Mouse (Mus musculus) olfactory bulb, adult 2 months (tissue): ENCODE data around the gene Sgca. TPM values are rescaled to one million over a fixed set of nuclear protein-coding genes. Genes with fewer than 3 reads are reported as not detected.

ENCODE experiments used
- H3K27ac ChIP-seq: fragments of 200-500 bp; 2 replicates; pipeline ENCODE4 v1.5.1; 2012; ENCODE audit warnings: low read depth, low read length; ENCODE audit not compliant: insufficient read depth
- H3K4me1 ChIP-seq: fragments of 200-500 bp; 2 replicates; pipeline ENCODE4 v1.6.1; 2012; ENCODE audit warnings: low read length; ENCODE audit not compliant: control insufficient read depth, insufficient read depth
- H3K4me3 ChIP-seq: fragments of 200-500 bp; 2 replicates; pipeline ENCODE4 v1.5.1; 2012; ENCODE audit warnings: mild to moderate bottlenecking, low read depth, low read length, moderate library complexity; ENCODE audit not compliant: insufficient read depth
- CTCF ChIP-seq: fragments of 200-500 bp; IDR thresholded peaks from 2 replicates; pipeline ENCODE4 v1.5.1; 2012; ENCODE audit warnings: low read depth, mild to moderate bottlenecking, low read length, moderate library complexity; ENCODE audit not compliant: insufficient read depth
- POLR2A ChIP-seq: fragments of 200-500 bp; IDR thresholded peaks from 2 replicates; pipeline ENCODE4 v1.6.1; 2012; ENCODE audit warnings: mild to moderate bottlenecking, low read depth, low read length, moderate library complexity; ENCODE audit not compliant: insufficient read depth
- WGBS: fragments of 180-500 bp; shearing (Covaris S2); methylation state at CpG from one replicate; pipeline ENCODE4 v1.1.7; 2018; 5-methylcytosine and 5-hydroxymethylcytosine counted together
- polyA plus RNA-seq: library from polyadenylated mRNA; stranded (reverse); fragments of >200 nt; gene quantifications from 2 replicates; pipeline ENCODE4 v1.2.4, GENCODE M21; 2012; ENCODE audit warnings: low replicate concordance; ENCODE audit not compliant: missing spikeins, insufficient read depth, insufficient read length

Sgca gene
- polyA plus RNA-seq, 1 experiment = not detected

GRCm38 (mm10) chr11:94990102-94990748, 14.1 kb upstream of the Sgca start:
- H3K27ac ChIP-seq = peak overlapping the region; percentile 99
- TF ChIP-seq CTCF (no peak), POLR2A (no peak)
- 32% methylated on average over 6 of the region's 6 CpGs for WGBS
- H3K4me3 ChIP-seq = peak overlapping the region; percentile 92
- H3K4me1 ChIP-seq = peaks cover 38% of the 10 kb centered on the region

- Histone ChIP-seq H3K4me3 (peak overlapping the region; percentile 88), H3K27ac (peak overlapping the region; percentile 99), H3K4me1 (peaks cover 31% of the 10 kb centered on the region)
- under 1% methylated on average over 12 of the region's 12 CpGs for WGBS
- TF ChIP-seq POLR2A (peak; percentile 43), CTCF (no peak)
These were observed 13.5 kb upstream of the Sgca start for GRCm38 (mm10) chr11:94989562-94990017.

DNA sequence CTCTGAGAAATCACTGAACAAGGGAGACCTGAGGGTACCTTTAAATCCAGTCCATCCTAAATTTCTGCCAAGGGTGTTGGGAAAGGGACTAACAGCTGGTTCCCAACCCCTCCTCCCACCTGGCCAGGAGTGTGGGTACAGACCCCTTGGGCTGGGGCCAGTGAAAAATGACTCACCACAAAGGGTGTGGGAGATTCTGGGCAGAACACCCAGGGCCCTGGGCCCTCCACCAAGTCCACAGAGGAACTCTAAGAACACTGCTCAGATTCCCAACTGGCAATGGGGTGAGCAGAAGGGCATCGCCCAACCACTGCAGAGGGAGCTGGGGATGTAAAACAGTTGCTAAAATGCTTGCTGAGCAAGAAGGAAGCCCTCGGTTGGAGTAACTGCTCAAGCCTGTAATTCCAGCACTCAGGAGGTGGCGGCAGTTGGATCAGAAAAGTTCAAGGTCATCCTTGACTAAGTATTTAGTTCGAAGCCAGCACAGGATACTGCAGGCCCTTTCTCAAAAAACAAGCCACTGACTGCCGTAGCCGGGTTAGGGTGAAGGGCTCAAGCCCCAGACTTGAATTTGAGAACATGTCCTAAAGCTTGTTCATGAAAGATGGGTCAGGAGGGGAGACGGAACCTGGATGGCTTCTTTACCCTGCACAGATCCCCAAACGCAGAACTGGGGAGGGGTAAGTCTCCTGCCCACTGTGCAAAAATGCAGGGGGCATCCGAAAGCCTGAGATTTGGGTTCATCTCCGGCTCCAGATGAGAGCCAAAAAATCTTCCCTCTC, 12.8 kb upstream of the Sgca start:
- TF ChIP-seq CTCF = no peak
- TF ChIP-seq POLR2A = no peak; the same call in 1 of the 2 replicates
- WGBS = 5% methylated on average over 10 of the region's 10 CpGs
- Histone ChIP-seq H3K4me1 (peaks cover 25% of the 10 kb centered on the region), H3K4me3 (peak overlapping the region; percentile 88), H3K27ac (peak overlapping the region; percentile 99)

GRCm38 (mm10) chr11:94987851-94988250, 11.7 kb upstream of the Sgca start:
- WGBS = 76% methylated on average over 8 of the region's 8 CpGs
- H3K27ac ChIP-seq = no peak overlapping the region

DNA sequence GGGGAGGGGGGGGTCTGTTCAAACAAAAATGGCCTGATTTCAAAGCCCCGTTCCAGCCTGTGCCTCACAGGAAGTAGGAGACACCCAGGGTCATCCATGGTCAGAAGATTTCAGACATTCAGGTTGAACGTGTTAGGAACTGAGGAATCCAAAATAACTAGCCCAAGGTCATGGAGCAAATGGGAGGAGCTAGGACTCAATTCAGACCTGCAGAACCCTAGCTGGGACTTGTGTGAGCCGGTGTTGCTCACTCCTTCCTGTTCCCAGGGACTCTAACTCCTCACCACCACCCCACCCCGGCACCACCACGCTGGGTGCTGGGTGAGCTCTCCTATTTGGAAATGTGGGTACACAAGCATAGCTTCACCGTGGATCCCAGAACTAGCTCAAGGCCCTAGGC, 11.2 kb upstream of the Sgca start:
- TF ChIP-seq POLR2A (no peak), CTCF (no peak)
- no peak overlapping the region for H3K4me3 ChIP-seq
- WGBS = 65% methylated on average over 6 of the region's 6 CpGs
- H3K4me1 ChIP-seq = peaks cover 22% of the 10 kb centered on the region
- no peak overlapping the region for H3K27ac ChIP-seq

More at GRCm38 (mm10) chr11:94987851-94988250, 11.7 kb upstream of the Sgca start:
- TF ChIP-seq POLR2A (no peak), CTCF (no peak)
- H3K4me1 ChIP-seq = peaks cover 22% of the 10 kb centered on the region
- H3K4me3 ChIP-seq = no peak overlapping the region

GRCm38 (mm10) chr11:94986435-94986834, 10.3 kb upstream of the Sgca start:
- WGBS = 76% methylated on average over 2 of the region's 2 CpGs
- peaks cover 22% of the 10 kb centered on the region for H3K4me1 ChIP-seq
- TF ChIP-seq POLR2A = no peak
- TF ChIP-seq CTCF = no peak
- H3K4me3 ChIP-seq = no peak overlapping the region
- H3K27ac ChIP-seq = no peak overlapping the region

DNA sequence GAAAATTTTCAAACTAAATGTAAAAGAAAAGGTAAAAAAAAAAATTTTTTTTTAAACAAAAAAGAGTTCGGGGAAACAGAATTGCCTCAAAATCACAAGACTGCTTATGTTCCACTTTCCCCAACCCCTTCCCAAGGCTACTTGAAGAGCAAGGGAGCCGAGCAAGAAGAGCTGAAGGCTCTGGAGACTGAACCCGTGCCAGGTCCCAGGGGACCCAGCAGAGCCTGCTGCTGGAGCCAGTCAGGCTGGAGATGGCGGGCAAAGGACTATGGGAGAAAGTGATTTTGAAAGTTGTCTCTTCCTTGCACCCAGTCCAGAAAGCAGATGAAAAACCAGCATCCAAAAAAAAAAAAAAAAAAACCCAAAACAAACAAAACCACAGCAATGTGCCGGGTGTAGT, 9.7 kb upstream of the Sgca start:
- 79% methylated on average over 5 of the region's 5 CpGs for WGBS
- TF ChIP-seq POLR2A (no peak), CTCF (no peak)
- Histone ChIP-seq H3K4me1 (peaks cover 22% of the 10 kb centered on the region), H3K4me3 (no peak overlapping the region), H3K27ac (no peak overlapping the region)

DNA sequence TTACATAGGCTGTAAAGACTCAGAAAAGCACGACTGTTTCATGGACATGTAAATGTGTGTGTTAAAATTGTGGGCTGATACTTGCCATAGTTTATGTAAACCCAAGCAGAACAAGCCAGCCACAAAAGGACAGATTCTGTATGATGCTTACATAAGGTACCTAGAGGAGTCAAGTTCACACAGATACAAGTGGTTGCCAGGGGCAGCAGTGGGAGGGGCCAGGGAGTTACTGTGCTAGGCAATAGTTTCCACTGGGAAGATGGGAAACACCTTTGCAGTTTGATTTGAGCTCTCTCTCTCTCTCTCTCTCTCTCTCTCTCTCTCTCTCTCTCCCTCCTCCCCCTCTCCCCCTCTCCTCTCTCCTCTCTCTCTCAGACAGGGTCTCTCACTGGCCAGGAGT, 9.0 kb upstream of the Sgca start:
- H3K4me1 ChIP-seq = peaks cover 19% of the 10 kb centered on the region
- H3K4me3 ChIP-seq = no peak overlapping the region
- TF ChIP-seq CTCF (no peak), POLR2A (no peak)
- H3K27ac ChIP-seq = no peak overlapping the region
- 33% methylated on average over 1 of the region's 1 CpGs for WGBS

DNA sequence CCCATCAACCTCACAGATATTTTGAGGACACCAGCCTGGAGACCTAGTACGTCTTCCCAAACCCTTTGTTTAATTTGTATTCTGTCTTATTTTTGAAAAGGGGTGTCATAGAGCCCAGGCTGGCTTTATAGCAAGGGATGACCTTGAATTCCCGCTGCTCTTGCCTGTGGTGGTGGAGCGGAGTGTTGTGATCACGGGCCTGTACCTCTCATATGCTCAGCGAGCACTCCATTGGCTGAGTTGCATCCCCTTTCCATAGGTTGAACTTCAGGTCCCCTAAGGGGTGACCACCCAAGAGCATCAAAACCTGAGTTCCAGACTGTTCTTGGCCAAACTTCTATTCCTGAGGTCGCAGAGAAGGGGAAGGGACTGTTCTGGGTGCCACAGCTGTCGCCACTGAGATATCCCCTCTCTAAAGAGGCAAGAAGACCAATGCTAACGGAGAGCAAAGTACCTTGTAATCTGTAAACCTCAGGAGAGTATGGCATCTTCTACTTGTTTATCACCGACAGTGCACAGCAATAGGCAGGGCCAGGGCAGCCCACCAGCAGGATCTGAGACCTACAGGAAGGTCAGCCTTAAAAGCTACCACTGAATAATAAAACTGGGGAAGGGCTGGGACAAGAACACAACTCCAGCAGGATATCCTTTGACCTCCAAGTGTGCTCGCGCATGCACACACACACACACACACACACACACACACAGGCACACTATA, 3.5 kb upstream of the Sgca start:
- H3K27ac ChIP-seq = peak overlapping the region; percentile 62; the same call in 1 of the 2 replicates
- peaks cover 4% of the 10 kb centered on the region for H3K4me1 ChIP-seq
- 74% methylated on average over 11 of the region's 11 CpGs for WGBS
- H3K4me3 ChIP-seq = no peak overlapping the region
- TF ChIP-seq CTCF (no peak), POLR2A (no peak)
